Mouse (Mus musculus): Measurements from ENCODE around the gene Dntt. TPM values are rescaled to one million over a fixed set of nuclear protein-coding genes. Genes with fewer than 3 reads are reported as not detected.

Gene Dntt
- not detected in 2 replicates for polyA plus RNA-seq (2015; fragmentation: Nextera tagmentation; extraction: Ambion mirVana)

DNA sequence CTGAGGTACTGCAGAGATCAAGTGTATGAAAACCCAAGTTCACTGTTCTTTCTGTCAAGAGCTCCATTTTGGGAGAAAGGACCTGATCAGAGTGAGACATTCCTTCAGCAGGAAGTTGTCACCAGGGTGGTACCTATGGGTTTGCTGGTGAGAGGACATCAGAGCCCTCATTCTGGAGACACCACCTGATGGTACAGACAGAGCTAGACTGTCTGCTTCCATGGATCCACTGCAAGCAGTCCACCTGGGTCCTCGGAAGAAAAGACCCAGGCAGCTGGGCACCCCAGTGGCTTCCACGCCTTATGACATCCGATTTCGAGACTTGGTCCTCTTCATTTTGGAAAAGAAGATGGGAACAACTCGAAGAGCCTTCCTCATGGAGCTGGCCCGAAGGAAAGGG, at the start of gene Dntt:
Gene Dntt (plus strand): TSS at position 57 of the 400 bp plus-strand sequence.
- no peak for ATAC-seq
- Histone ChIP-seq H3K36me3 (no peaks in the 10 kb centered on the region), H3K9me3 (no peaks in the 10 kb centered on the region), H3K4me2 (replicated peaks) (no peak within 1 kb of the TSS), H3K27ac (no peak within 1 kb of the TSS), H3K4me1 (replicated peaks) (no peaks in the 10 kb centered on the region), H3K27me3 (replicated peaks) (no peaks in the 10 kb centered on the region), H3K9ac (no peak within 1 kb of the TSS), H3K4me3 (replicated peaks) (no peak within 1 kb of the TSS)
- 82% methylated on average over 6 of the region's 6 CpGs for WGBS

DNA sequence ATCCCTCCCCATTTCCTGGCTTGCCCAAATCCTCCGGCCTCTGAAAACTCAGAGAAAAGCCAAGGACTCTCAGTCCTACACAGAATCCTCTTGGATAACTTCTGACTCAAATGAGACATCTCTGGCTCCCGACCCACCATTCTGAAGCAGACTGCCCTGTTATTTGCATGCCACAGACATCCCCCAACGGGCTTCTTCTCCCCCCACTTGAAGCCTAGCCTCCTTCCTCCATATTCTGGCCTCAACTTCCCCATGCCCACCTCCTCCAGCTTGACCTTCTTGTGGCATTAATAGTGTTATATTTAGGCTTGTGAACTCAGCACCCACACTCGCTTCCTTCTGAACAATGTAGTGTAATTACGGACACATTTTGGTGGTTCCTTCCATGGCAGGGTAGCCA, 48.4 kb upstream of the Dntt start:
- Histone ChIP-seq H3K4me2 (replicated peaks) (no peak overlapping the region), H3K9me3 (no peaks in the 10 kb centered on the region), H3K9ac (no peak overlapping the region), H3K4me1 (replicated peaks) (no peaks in the 10 kb centered on the region), H3K27ac (no peak overlapping the region), H3K36me3 (no peaks in the 10 kb centered on the region), H3K27me3 (replicated peaks) (no peaks in the 10 kb centered on the region), H3K4me3 (replicated peaks) (no peak overlapping the region)
- 76% methylated on average over 5 of the region's 5 CpGs for WGBS
- no peak for ATAC-seq

DNA sequence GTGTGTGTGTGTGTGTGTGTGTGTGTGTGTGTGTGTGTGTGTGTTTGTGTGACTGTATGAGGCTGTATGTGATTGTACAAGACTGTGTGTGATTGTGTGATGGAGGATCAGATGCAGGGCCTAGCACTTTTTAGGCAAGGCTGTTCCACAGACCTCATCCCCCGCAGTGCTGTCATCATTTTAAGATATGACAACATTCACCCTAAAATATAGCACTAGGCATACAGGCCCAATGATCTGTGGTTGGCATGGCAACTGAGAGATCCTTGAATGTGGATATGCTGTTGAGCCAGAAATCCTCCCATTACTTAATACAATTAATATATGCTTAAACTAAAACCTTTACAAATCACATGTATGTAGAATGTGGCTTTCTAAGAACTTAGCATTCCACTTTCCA, 44.5 kb upstream of the Dntt start:
- 88% methylated on average over 1 of the region's 1 CpGs for WGBS
- no peak for ATAC-seq
- H3K9me3 ChIP-seq = no peaks in the 10 kb centered on the region

DNA sequence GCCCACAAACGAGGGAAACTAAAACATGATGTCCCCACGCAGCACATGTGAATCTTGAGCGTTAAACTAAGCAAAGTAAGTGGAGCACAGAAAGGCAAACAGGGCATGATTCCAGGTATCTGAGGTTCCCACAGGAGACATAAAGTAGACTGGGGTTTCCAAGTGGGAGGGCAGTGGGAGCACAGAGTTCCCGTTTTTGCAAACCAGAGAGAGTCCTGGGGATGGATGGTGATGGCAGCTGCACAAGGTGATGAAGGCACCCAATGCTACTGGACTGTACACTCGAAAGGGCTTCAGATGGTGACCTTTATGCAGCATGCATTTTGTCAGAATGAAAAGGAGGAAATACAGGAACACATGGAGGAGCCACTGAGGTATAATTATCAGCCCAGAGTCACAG, 40.2 kb upstream of the Dntt start:
- Histone ChIP-seq H3K36me3 (no peaks in the 10 kb centered on the region), H3K4me2 (replicated peaks) (no peak overlapping the region), H3K9me3 (no peaks in the 10 kb centered on the region), H3K27me3 (replicated peaks) (no peaks in the 10 kb centered on the region), H3K4me3 (replicated peaks) (no peak overlapping the region), H3K4me1 (replicated peaks) (no peaks in the 10 kb centered on the region), H3K9ac (no peak overlapping the region), H3K27ac (no peak overlapping the region)
- 78% methylated on average over 5 of the region's 5 CpGs for WGBS
- no peak for ATAC-seq

More for the DNA sequence above, 44.5 kb upstream of the Dntt start:
- H3K4me1 ChIP-seq (replicated peaks) = no peaks in the 10 kb centered on the region
- no peak overlapping the region for H3K27ac ChIP-seq
- no peak overlapping the region for H3K9ac ChIP-seq
- no peak overlapping the region for H3K4me2 ChIP-seq (replicated peaks)
- no peaks in the 10 kb centered on the region for H3K36me3 ChIP-seq
- H3K27me3 ChIP-seq (replicated peaks) = no peaks in the 10 kb centered on the region
- H3K4me3 ChIP-seq (replicated peaks) = no peak overlapping the region

DNA sequence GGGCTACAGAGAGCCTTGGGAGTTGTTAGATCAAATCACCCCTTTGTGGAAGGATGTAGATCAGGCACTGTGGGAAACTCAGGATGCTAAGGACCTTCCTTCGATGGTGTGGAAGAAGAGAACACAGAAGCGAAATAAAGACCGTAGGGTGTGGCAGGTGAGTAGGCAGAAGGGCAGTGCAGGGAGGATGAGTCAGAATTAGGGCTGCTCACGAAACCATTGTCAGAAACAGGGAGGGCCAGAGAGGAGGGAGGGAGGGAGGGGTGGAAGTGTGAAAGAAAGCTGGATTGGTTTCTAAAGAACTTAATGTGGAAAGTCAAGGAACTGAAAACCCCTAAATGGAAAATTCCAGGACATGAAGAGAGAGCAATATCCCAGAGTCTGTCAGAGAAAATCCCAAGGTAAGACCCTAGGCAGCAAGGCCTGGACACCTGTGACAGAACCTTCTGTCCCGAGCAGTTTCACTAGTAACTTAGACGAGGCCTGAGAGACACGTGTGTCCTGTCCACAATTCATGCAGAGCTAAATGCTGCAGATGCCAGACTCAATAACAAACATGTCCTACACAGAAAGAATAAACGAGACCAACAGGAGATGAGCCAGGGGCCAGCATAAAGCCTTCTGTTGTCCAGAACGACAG, 39.0 kb upstream of the Dntt start:
- ATAC-seq = no peak
- Histone ChIP-seq H3K4me3 (replicated peaks) (no peak overlapping the region), H3K9ac (no peak overlapping the region), H3K27me3 (replicated peaks) (no peaks in the 10 kb centered on the region), H3K36me3 (no peaks in the 10 kb centered on the region), H3K4me1 (replicated peaks) (no peaks in the 10 kb centered on the region), H3K27ac (no peak overlapping the region), H3K4me2 (replicated peaks) (no peak overlapping the region), H3K9me3 (no peaks in the 10 kb centered on the region)
- 63% methylated on average over 9 of the region's 9 CpGs for WGBS

DNA sequence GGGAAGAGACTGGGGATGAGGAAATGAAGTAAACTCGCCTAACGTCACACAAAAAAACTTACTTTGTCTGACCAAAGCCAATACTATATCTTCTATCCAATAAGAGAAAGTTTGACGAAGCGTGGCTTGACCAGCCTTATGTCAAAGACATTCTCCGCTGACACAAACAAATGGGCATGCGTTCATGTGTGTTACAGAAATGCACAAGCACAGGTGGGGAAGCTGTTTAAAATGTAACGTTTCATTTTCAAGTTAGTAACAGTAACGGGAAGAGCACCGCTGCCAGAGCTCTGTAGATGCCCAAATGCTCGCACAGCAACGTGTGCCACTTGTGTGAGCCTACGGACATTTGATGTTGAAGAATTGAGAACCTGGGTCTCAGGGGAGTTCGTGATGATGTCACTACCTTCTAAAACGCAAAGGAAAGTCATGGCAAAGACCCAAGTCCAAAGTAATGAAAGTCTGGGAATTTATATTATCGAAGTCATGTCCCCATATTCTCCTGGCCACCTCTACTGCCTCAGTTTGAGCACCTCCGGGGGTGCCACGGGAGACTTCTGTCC, 38.2 kb upstream of the Dntt start:
- H3K4me2 ChIP-seq (replicated peaks) = no peak overlapping the region
- no peak for ATAC-seq
- 91% methylated on average over 17 of the region's 17 CpGs for WGBS

DNA sequence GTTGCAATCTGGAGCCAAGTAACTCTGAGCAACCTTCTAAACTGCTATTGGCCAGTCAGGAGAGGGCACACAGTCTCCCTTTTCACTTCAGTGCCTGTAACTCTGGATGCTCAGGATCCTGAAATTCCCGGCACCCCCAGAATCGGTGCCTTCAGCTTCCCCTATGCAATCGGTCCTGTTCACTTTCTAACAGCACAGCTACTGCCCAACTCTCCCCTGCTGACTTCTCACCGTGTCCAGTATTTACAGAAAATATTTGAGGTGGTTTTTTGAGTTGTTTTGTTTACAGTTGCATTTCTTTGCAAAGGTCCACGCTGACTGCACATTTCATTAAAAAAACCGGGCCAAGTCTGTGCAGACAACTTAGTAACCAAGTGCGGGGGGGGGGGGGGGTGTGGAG, 37.4 kb upstream of the Dntt start:
- H3K9me3 ChIP-seq = no peaks in the 10 kb centered on the region
- no peak overlapping the region for H3K27ac ChIP-seq
- H3K27me3 ChIP-seq (replicated peaks) = no peaks in the 10 kb centered on the region
- peak overlapping the region; percentile 42; the same call in 1 of the 2 replicates for H3K4me2 ChIP-seq (replicated peaks)
- no peak overlapping the region for H3K4me3 ChIP-seq (replicated peaks)
- H3K9ac ChIP-seq = no peak overlapping the region
- H3K36me3 ChIP-seq = no peaks in the 10 kb centered on the region
- 69% methylated on average over 7 of the region's 7 CpGs for WGBS
- ATAC-seq = no peak
- no peaks in the 10 kb centered on the region for H3K4me1 ChIP-seq (replicated peaks)

More for the DNA sequence above, 38.2 kb upstream of the Dntt start:
- Histone ChIP-seq H3K9me3 (no peaks in the 10 kb centered on the region), H3K27ac (no peak overlapping the region), H3K9ac (no peak overlapping the region), H3K4me1 (replicated peaks) (no peaks in the 10 kb centered on the region), H3K4me3 (replicated peaks) (no peak overlapping the region), H3K36me3 (no peaks in the 10 kb centered on the region), H3K27me3 (replicated peaks) (no peaks in the 10 kb centered on the region)

DNA sequence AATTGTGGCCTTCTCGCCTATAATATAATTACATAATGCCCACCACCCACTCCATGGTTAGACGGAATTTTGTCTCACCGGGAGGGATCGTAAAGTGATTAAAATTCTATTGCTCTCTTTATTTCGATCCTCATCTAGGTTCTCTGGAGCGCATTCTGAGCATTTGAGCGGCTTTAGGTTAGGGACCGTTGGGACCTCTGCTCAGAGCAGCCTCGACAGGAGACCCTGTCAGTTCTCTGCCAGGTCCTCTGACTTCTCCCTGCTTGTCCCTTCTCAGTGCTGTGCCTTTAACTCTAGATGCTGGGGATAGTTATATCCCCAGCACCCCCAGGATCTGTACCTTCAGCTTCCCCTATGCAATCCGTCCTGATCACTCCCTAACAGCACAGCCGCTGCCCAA, 37.0 kb upstream of the Dntt start:
- H3K27me3 ChIP-seq (replicated peaks) = no peaks in the 10 kb centered on the region
- peak overlapping the region; percentile 42 for H3K4me2 ChIP-seq (replicated peaks)
- no peaks in the 10 kb centered on the region for H3K4me1 ChIP-seq (replicated peaks)
- no peak overlapping the region for H3K9ac ChIP-seq
- no peak overlapping the region for H3K27ac ChIP-seq
- H3K9me3 ChIP-seq = no peaks in the 10 kb centered on the region
- WGBS = 60% methylated on average over 11 of the region's 11 CpGs
- ATAC-seq = no peak
- no peaks in the 10 kb centered on the region for H3K36me3 ChIP-seq
- H3K4me3 ChIP-seq (replicated peaks) = no peak overlapping the region

DNA sequence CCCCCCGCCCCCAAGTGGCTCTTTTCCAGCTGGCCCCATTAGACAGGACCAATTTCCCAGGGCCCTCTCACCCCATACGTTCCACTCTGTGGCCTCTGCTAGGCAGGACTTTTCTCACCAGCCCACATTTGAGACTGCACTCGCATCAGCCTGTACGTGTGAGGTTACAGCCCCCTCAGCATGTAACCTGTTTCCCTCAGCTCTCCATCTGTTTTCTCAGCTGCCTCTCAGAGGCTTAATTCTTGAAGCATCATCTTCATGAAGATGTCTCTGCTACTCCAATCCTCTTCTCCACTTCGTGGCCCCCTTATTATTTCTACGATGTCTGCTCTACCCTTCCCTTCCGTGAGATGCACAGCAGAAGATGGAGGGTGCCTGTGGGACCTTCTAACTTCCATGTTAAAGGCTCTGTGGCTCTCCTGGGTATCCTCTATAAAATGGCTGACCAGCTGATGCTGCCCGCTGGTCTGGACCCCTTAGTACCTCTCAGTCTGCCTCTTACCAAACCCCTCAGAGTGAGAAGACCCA, 36.5 kb upstream of the Dntt start:
- 69% methylated on average over 8 of the region's 8 CpGs for WGBS
- no peak overlapping the region for H3K27ac ChIP-seq
- H3K9ac ChIP-seq = no peak overlapping the region
- peak overlapping the region; percentile 28 for H3K4me3 ChIP-seq (replicated peaks)
- H3K4me1 ChIP-seq (replicated peaks) = no peaks in the 10 kb centered on the region
- no peaks in the 10 kb centered on the region for H3K9me3 ChIP-seq
- no peaks in the 10 kb centered on the region for H3K36me3 ChIP-seq
- no peaks in the 10 kb centered on the region for H3K27me3 ChIP-seq (replicated peaks)
- ATAC-seq = no peak
- H3K4me2 ChIP-seq (replicated peaks) = peak overlapping the region; percentile 42

DNA sequence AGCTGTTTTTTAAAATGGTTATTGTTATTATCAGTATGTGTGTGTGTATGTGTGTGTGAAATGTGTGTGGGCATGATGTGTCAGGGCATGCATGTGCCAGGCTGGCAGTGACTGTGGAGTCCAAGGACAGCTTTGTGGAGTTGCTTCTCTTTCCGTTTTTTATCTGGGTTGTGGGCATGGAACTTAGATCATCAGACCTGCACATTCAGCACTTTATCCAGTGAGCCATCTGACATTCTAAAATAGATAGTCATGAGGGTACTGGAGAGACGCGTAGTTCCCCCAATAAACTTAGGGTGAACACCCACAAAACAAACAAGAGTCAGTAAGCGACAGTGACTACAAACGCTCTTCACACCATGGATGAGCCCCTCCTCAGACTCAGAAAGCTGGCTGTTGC, 35.7 kb upstream of the Dntt start:
- H3K27me3 ChIP-seq (replicated peaks) = no peaks in the 10 kb centered on the region
- peak overlapping the region; percentile 28 for H3K4me3 ChIP-seq (replicated peaks)
- WGBS = 64% methylated on average over 5 of the region's 5 CpGs
- peak overlapping the region; percentile 42 for H3K4me2 ChIP-seq (replicated peaks)
- H3K27ac ChIP-seq = peak overlapping the region; percentile 69
- peaks cover 1% of the 10 kb centered on the region; the same call in 1 of the 2 replicates for H3K4me1 ChIP-seq (replicated peaks)
- 0 out of 2 replicates have a peak overlapping the region, but pooled peaks have one; percentile 0 for H3K9ac ChIP-seq
- no peak for ATAC-seq
- H3K36me3 ChIP-seq = no peaks in the 10 kb centered on the region
- no peaks in the 10 kb centered on the region for H3K9me3 ChIP-seq

DNA sequence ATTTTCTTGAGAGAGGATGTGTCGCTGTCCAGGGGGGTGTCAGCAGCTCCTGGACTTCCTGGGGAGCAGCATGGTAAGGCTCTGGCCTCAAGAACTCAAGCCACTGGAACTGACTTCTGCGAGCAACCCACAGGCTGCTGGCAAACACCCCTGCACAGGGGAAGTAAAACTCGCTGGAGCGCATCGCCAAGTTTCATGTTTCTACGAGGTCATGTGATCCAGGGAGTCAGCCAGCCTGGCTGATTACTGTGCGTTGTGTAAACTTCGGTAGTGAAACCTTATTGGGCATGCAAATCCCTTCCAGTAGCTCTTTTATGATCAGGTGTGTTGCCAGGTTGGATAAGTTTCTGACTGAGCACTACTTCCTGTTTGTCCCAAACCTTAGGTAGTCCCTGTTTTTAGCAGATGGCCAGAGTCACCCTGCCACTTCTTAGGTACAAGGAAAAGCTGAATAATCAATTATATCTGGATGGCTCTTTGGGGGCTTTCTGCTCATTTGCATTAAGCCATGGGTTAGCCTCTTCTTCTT, 35.0 kb upstream of the Dntt start, which contains the start of gene Blnk:
Gene Blnk (minus strand): TSS at position 479 of the 529 bp plus-strand sequence.
- H3K9me3 ChIP-seq = no peaks in the 10 kb centered on the region
- H3K27ac ChIP-seq = peak within 1 kb of the TSS; percentile 78
- no peaks in the 10 kb centered on the region for H3K36me3 ChIP-seq
- H3K27me3 ChIP-seq (replicated peaks) = no peaks in the 10 kb centered on the region
- peak within 1 kb of the TSS; percentile 42 for H3K4me2 ChIP-seq (replicated peaks)
- H3K4me1 ChIP-seq (replicated peaks) = peaks cover 9% of the 10 kb centered on the region
- H3K4me3 ChIP-seq (replicated peaks) = peak within 1 kb of the TSS; percentile 28
- ATAC-seq = peak; percentile 76
- 0 out of 2 replicates have a peak within 1 kb of the TSS, but pooled peaks have one; percentile 0 for H3K9ac ChIP-seq
- WGBS = 35% methylated on average over 8 of the region's 8 CpGs

DNA sequence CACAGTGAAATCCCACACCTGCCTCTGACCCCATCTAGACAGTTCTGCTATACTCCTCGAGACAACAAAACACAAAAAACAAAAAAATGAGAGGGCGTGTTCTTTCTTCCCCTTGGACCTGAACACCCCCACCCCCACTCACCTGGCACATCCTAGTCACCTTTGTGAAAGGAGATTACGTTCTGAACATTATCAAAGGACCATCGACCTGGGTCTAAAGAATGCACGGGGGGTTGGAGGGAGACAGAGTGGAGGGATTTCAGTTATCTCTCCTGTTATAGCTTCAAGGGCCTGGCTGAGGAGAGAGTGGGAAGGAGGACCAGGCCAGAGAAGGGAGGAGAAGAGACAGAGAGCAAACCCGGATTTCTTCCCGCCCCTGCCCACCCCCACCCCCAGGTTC, 34.2 kb upstream of the Dntt start:
- H3K4me1 ChIP-seq (replicated peaks) = peaks cover 12% of the 10 kb centered on the region
- no peak overlapping the region for H3K9ac ChIP-seq
- H3K27ac ChIP-seq = peak overlapping the region; percentile 78
- H3K4me2 ChIP-seq (replicated peaks) = peak overlapping the region; percentile 26
- H3K4me3 ChIP-seq (replicated peaks) = no peak overlapping the region
- H3K9me3 ChIP-seq = no peaks in the 10 kb centered on the region
- no peaks in the 10 kb centered on the region for H3K36me3 ChIP-seq
- 50% methylated on average over 7 of the region's 7 CpGs for WGBS
- peak; percentile 5 for ATAC-seq
- no peaks in the 10 kb centered on the region for H3K27me3 ChIP-seq (replicated peaks)

Data from intestine, embryonic 15.5 days (tissue).